In the genomic region with DNA sequence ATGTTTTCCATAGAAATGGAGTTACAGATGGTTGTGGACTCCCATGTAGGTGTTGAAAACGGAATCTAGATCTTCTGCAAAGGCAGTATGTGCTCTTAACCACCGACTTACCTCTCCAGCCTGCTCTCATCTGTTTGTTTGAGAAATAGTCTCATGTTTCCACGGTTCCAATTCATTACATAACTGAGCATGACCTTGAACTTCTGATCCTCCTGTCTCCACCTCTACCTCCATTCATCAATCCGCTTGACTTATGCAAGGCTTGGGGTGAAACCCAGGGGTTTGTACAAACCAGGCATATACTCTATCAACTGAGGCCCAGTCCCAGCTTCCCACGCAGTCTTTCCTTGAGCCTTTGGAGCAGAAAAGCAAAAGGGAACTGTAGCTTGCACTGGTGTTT, we compare ENCODE assay signal across 23 mouse cellular contexts. TPM values are rescaled to one million over a fixed set of nuclear protein-coding genes. Genes with fewer than 3 reads are reported as not detected.
DNase-seq lines count a peak whose midpoint lies in the region; ATAC-seq and TF ChIP-seq lines count a peak whose summit lies in the region.
"Had no signal": no experiment of that assay in that cellular context is flagged by ENCODE, and none has a peak within 500 bp of the region (broad histone marks: within the 10 kb centered on the region; RNA-seq: fewer than 3 reads in every experiment).

No protein-coding gene starts in this region.

- intact Hi-C loops in gastrocnemius, postnatal 36 days (cut with DNase I), result no loop called here

- peaks cover 4% of the 10 kb centered on the region; the same call in 1 of the 2 replicates for H3K4me1 ChIP-seq in heart, embryonic 11.5 days (ENCODE audit: control insufficient read depth, insufficient read depth, low read length)
- H3K4me1 ChIP-seq in liver, postnatal 0 days (ENCODE audit: insufficient read depth), result no peaks in the 10 kb centered on the region
- H3K4me1 ChIP-seq in liver, embryonic 12.5 days, result no peaks in the 10 kb centered on the region

- H3K27ac ChIP-seq in heart, embryonic 11.5 days (ENCODE audit: low read depth, low read length), result no peak overlapping the region
- no peak overlapping the region for H3K27ac ChIP-seq in liver, postnatal 0 days (ENCODE audit: low read depth)
- no peak overlapping the region for H3K27ac ChIP-seq in liver, embryonic 12.5 days
- H3K27ac ChIP-seq: embryonic facial prominence, embryonic 10.5 days; embryonic facial prominence, embryonic 12.5 days; forebrain, embryonic 13.5 days had no signal

- no peak for TF ChIP-seq EP300 in liver, postnatal 0 days (IDR thresholded peaks at IDR 0.05; ENCODE audit: low read depth)

- H3K4me3 ChIP-seq in heart, embryonic 11.5 days (ENCODE audit: low read depth, low read length), result no peak overlapping the region
- no peak overlapping the region for H3K4me3 ChIP-seq in liver, postnatal 0 days (ENCODE audit: low read depth, low read length)
- H3K4me3 ChIP-seq in liver, embryonic 12.5 days, result no peak overlapping the region
- H3K4me3 ChIP-seq: embryonic facial prominence, embryonic 10.5 days; embryonic facial prominence, embryonic 12.5 days; forebrain, embryonic 13.5 days; forebrain, embryonic 15.5 days had no signal

- 0 out of 2 replicates have a peak overlapping the region, but pooled peaks have one; percentile 22 for H3K9ac ChIP-seq in heart, embryonic 11.5 days (ENCODE audit: low read depth, low read length)
- no peak overlapping the region for H3K9ac ChIP-seq in liver, postnatal 0 days (replicated peaks)
- H3K9ac ChIP-seq in liver, embryonic 12.5 days, result no peak overlapping the region
- H3K9ac ChIP-seq: embryonic facial prominence, embryonic 12.5 days; forebrain, embryonic 13.5 days; forebrain, embryonic 15.5 days; forebrain, postnatal 0 days had no signal

- TF ChIP-seq CTCF in liver, postnatal 0 days (IDR thresholded peaks at IDR 0.05; ENCODE audit: low read depth), result no peak

- 0 out of 2 replicates have a peak, but pooled peaks cover 5% of the 10 kb centered on the region for H3K27me3 ChIP-seq in heart, embryonic 11.5 days (ENCODE audit: control insufficient read depth, insufficient read depth, low read length)
- no peaks in the 10 kb centered on the region for H3K27me3 ChIP-seq in liver, postnatal 0 days (ENCODE audit: insufficient read depth, low read length)
- no peaks in the 10 kb centered on the region for H3K27me3 ChIP-seq in liver, embryonic 12.5 days (replicated peaks)
- H3K27me3 ChIP-seq: CH12.LX; embryonic facial prominence, embryonic 12.5 days; forebrain, embryonic 13.5 days; forebrain, embryonic 15.5 days; Patski had no signal

- no peaks in the 10 kb centered on the region for H3K36me3 ChIP-seq in heart, embryonic 11.5 days (ENCODE audit: control insufficient read depth, insufficient read depth, low read length)
- no peaks in the 10 kb centered on the region for H3K36me3 ChIP-seq in liver, postnatal 0 days (replicated peaks; ENCODE audit: insufficient read depth, low read length)
- H3K36me3 ChIP-seq in liver, embryonic 12.5 days, result no peaks in the 10 kb centered on the region
- H3K36me3 ChIP-seq: embryonic facial prominence, embryonic 10.5 days; embryonic facial prominence, embryonic 12.5 days; forebrain, embryonic 15.5 days; G1E had no signal

- H3K9me3 ChIP-seq in heart, embryonic 11.5 days (replicated peaks; ENCODE audit: control insufficient read depth, low read length), result no peaks in the 10 kb centered on the region; the same call in 1 of the 2 replicates
- peaks cover 5% of the 10 kb centered on the region; the same call in 1 of the 2 replicates for H3K9me3 ChIP-seq in liver, postnatal 0 days (ENCODE audit: low read length)
- H3K9me3 ChIP-seq in liver, embryonic 12.5 days (replicated peaks), result no peaks in the 10 kb centered on the region
- H3K9me3 ChIP-seq: embryonic facial prominence, embryonic 10.5 days; embryonic facial prominence, embryonic 12.5 days; forebrain, embryonic 15.5 days; G1E had no signal

- DNase-seq in heart, adult 18-20 months, result no peak
- DNase-seq in liver, postnatal 0 days, result no peak
- peak; percentile 29 for DNase-seq in R1 (ENCODE audit: low read depth, low spot score)
- no peak for DNase-seq in gastrocnemius, postnatal 36 days
- DNase-seq: adrenal gland, adult 2 months; adrenal gland, postnatal 10 days; adrenal gland, postnatal 25 days; B cell, adult 2 months; cerebellum, adult 11-12 months; cerebellum, adult 2 months; cerebellum, adult 9-10 months; cerebellum, postnatal 10 days; forebrain, postnatal 0 days had no signal

- ATAC-seq in heart, embryonic 11.5 days (replicated peaks; ENCODE audit: insufficient number of reproducible peaks, low FRiP score, low TSS enrichment), result no peak
- peak; percentile 25; the same call in 1 of the 2 replicates for ATAC-seq in liver, postnatal 0 days
- ATAC-seq in liver, embryonic 12.5 days, result no peak
- ATAC-seq: CD4-positive, CD25-positive, alpha-beta regulatory T cell, adult 4 months; forebrain, embryonic 13.5 days; forebrain, postnatal 0 days; Patski had no signal

- 81% methylated on average over 5 of the region's 5 CpGs for WGBS in heart, embryonic 11.5 days (ENCODE audit: insufficient replicate concordance)
- 61% methylated on average over 5 of the region's 5 CpGs for WGBS in liver, postnatal 0 days (ENCODE audit: insufficient replicate concordance)
- WGBS in liver, embryonic 12.5 days (ENCODE audit: insufficient replicate concordance), result 56% methylated on average over 5 of the region's 5 CpGs

- H3K4me2 ChIP-seq in heart, embryonic 11.5 days, result no peak overlapping the region
- no peak overlapping the region for H3K4me2 ChIP-seq in liver, postnatal 0 days (ENCODE audit: low read depth, low read length)
- no peak overlapping the region for H3K4me2 ChIP-seq in liver, embryonic 12.5 days
- H3K4me2 ChIP-seq: embryonic facial prominence, embryonic 12.5 days; forebrain, embryonic 13.5 days; forebrain, embryonic 15.5 days had no signal

RNA-seq across cellular contexts. Expression of a gene that starts 12.8 kb away (rescaled TPM):
- polyA plus RNA-seq in heart, embryonic 11.5 days (2014; fragmentation: Nextera tagmentation; extraction: Ambion mirVana), result 3.0 and 3.7 TPM in 2 replicates
- total RNA-seq in heart, adult 18-20 months (2021), result 10 to 100 TPM; 10.3 to 13.9 TPM
- 15.3 and 19.0 TPM in 2 replicates for polyA plus RNA-seq in liver, postnatal 0 days (2015; fragmentation: Nextera tagmentation; extraction: Ambion mirVana)
- 8.1 and 9.7 TPM in 2 replicates for polyA plus RNA-seq in liver, embryonic 12.5 days (2016; fragmentation: Nextera tagmentation; extraction: Ambion mirVana)
- total RNA-seq in gastrocnemius, postnatal 36 days (2021), result 10 to 100 TPM; 13.9 to 16.3 TPM
- polyA plus RNA-seq: CD4-positive, CD25-positive, alpha-beta regulatory T cell, adult 4 months; G1E had no signal
